Mouse (Mus musculus) erythroblast, embryonic 14.5 days (primary cell): ENCODE data around the gene Vwc2l.

Source experiments
- GATA1 ChIP-seq: IDR thresholded peaks from 2 replicates; pipeline ENCODE4 v1.6.1; 2012; ENCODE audit warnings: low read length, inconsistent platforms, mixed read lengths
- TAL1 ChIP-seq: IDR thresholded peaks from 3 replicates; pipeline ENCODE4 v1.6.1; 2012; ENCODE audit warnings: low read length, inconsistent platforms, mixed read lengths

DNA sequence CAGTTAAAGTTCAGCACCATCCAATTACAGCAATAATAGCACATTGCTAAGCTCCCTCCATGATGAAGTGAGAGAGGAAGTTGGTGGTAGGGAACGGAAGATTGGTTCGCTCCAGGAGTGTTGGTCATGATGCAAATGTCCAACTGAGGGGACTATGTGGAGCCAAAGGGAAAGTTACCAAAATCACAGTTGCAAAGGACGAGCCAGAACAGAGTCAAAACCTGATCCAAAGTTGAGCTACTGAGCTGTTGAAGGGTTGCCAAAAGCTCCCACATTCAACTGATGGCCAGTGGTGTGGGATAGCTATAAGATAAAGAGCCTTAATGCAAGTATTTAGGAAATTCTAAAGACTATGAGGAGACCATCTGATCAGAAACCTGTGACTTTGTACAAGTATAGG lies 19.7 kb upstream of the Vwc2l start:
- TF ChIP-seq GATA1 = no peak
- no peak for TF ChIP-seq TAL1
